Mouse (Mus musculus): ENCODE measurements around the gene Dnah12.

DNA sequence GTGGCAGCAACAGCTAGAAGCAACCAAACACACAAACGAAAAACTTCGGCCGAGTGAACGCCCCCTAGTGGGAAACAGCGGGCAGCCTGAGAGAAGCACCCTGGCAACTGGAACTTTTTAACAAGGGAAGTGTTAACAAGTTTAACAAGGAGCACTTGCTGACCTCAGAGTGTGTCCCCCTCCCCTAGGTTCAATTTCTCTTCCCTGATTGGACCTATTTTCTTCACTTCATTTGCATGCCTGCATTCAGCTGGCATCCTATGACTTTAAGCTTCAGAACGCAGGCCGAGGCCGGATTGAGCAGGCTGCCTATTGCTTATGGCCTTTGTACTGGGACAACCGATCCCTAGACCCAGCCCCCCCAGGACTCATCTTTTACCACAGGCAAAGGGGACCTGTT, 174.3 kb downstream of the Dnah12 start:
- peak; percentile 32 for TF ChIP-seq CTCF (IDR thresholded peaks at IDR 0.05)
- TF ChIP-seq POLR2A (IDR thresholded peaks at IDR 0.05; ENCODE audit: insufficient read depth, low read depth, low read length), result no peak
- TF ChIP-seq EP300 (IDR thresholded peaks at IDR 0.05; ENCODE audit: insufficient read depth, low read depth, low read length), result no peak
